Mouse (Mus musculus) MEL (cell line): ENCODE measurements around the gene Ptgis. TPM values are rescaled to one million over a fixed set of nuclear protein-coding genes. Genes with fewer than 3 reads are reported as not detected.

Experiments used
- DNase-seq: peaks from one replicate; pipeline ENCODE4 v3.0.0; 2011; ENCODE audit warnings: low read depth, low spot score
- H3K27ac ChIP-seq: 2 replicates; pipeline ENCODE4 v1.5.1; 2012; ENCODE audit warnings: low read depth, mild to moderate bottlenecking, control low read depth, low read length, moderate library complexity; ENCODE audit not compliant: control insufficient read depth
- H3K27me3 ChIP-seq, 2 experiments: fragments of 150-350 bp in 1 of 2; sonication (generic) in 1 of 2; 2 replicates each; pipeline ENCODE4 v1.6.1; 2012; ENCODE audit warnings: low read length in 2 of 2, mild to moderate bottlenecking in 2 of 2, improper control_type of control experiment in 1 of 2, moderate library complexity in 1 of 2; ENCODE audit not compliant: insufficient read depth in 2 of 2, control insufficient read depth in 1 of 2
- H3K36me3 ChIP-seq, 2 experiments: 2 replicates each; pipeline ENCODE4 v1.6.1; 2012 to 2014; ENCODE audit warnings: low read length in 2 of 2, improper control_type of control experiment in 1 of 2, inconsistent platforms in 1 of 2, mild to moderate bottlenecking in 1 of 2; ENCODE audit not compliant: insufficient read depth in 2 of 2, control insufficient read depth in 1 of 2
- H3K4me1 ChIP-seq, 2 experiments: fragments of 150-350 bp in 1 of 2; sonication (generic) in 1 of 2; 2 replicates each; pipeline ENCODE4 v1.6.1; 2012; ENCODE audit warnings: low read length in 2 of 2, improper control_type of control experiment in 1 of 2, mild to moderate bottlenecking in 1 of 2; ENCODE audit not compliant: insufficient read depth in 2 of 2, control insufficient read depth in 1 of 2
- H3K4me3 ChIP-seq, 2 experiments: fragments of 150-350 bp in 1 of 2; sonication (generic) in 1 of 2; 2 replicates each; pipeline ENCODE4 v1.5.1; 2012; ENCODE audit warnings: low read depth in 2 of 2, low read length in 2 of 2, mild to moderate bottlenecking in 2 of 2, moderate library complexity in 2 of 2, control low read depth in 1 of 2, improper control_type of control experiment in 1 of 2; ENCODE audit not compliant: control insufficient read depth in 1 of 2, insufficient read depth in 1 of 2
- H3K79me2 ChIP-seq: 2 replicates; pipeline ENCODE4 v1.6.1; 2012; ENCODE audit warnings: mild to moderate bottlenecking, low read length, moderate library complexity; ENCODE audit not compliant: control insufficient read depth, poor library complexity, insufficient read depth
- H3K9ac ChIP-seq: 2 replicates; pipeline ENCODE4 v1.6.1; 2012; ENCODE audit warnings: low read depth, mild to moderate bottlenecking, control low read depth, low read length, moderate library complexity; ENCODE audit not compliant: control insufficient read depth, poor library complexity, severe bottlenecking
- H3K9me3 ChIP-seq: fragments of 150-350 bp; sonication (generic); replicated peaks from 2 replicates; pipeline ENCODE4 v1.6.1; 2012; ENCODE audit warnings: mild to moderate bottlenecking, low read length, improper control_type of control experiment, moderate library complexity; ENCODE audit not compliant: insufficient read depth
- BHLHE40 ChIP-seq: IDR thresholded peaks from 2 replicates; pipeline ENCODE4 v1.6.1; 2012; ENCODE audit warnings: low read depth, mild to moderate bottlenecking, inconsistent platforms, low read length, improper control_type of control experiment, borderline replicate concordance
- CHD1 ChIP-seq: IDR thresholded peaks from 2 replicates; pipeline ENCODE4 v1.6.1; 2012; ENCODE audit warnings: low read depth, mild to moderate bottlenecking, inconsistent platforms, low read length, improper control_type of control experiment
- E2F4 ChIP-seq: IDR thresholded peaks from 2 replicates; pipeline ENCODE4 v1.6.1; 2011; ENCODE audit warnings: low read depth, low read length, improper control_type of control experiment, borderline replicate concordance
- ELF1 ChIP-seq: IDR thresholded peaks from 2 replicates; pipeline ENCODE4 v1.6.1; 2014; ENCODE audit warnings: low read depth, mild to moderate bottlenecking, inconsistent platforms, low read length, improper control_type of control experiment, moderate library complexity
- HCFC1 ChIP-seq: IDR thresholded peaks from 2 replicates; pipeline ENCODE4 v1.6.1; 2012; ENCODE audit warnings: low read depth, mild to moderate bottlenecking, inconsistent platforms, low read length, improper control_type of control experiment, moderate library complexity
- JUND ChIP-seq: IDR thresholded peaks from 2 replicates; pipeline ENCODE4 v1.6.1; 2011; ENCODE audit warnings: low read depth, mild to moderate bottlenecking, improper control_type of control experiment, low read length
- KAT2A ChIP-seq: conservative IDR thresholded peaks from 2 replicates; pipeline ENCODE4 v1.6.1; 2012; ENCODE audit warnings: low read depth, low read length, improper control_type of control experiment, inconsistent platforms
- MAX ChIP-seq: IDR thresholded peaks from 2 replicates; pipeline ENCODE4 v1.6.1; 2011; ENCODE audit warnings: low read length, improper control_type of control experiment
- MAZ ChIP-seq: IDR thresholded peaks from 2 replicates; pipeline ENCODE4 v1.6.1; 2012; ENCODE audit warnings: low read depth, mild to moderate bottlenecking, inconsistent platforms, low read length, improper control_type of control experiment
- MEF2A ChIP-seq: IDR thresholded peaks from 2 replicates; pipeline ENCODE4 v1.6.1; 2014; ENCODE audit warnings: low read depth, mild to moderate bottlenecking, inconsistent platforms, low read length, improper control_type of control experiment; ENCODE audit not compliant: poor library complexity, insufficient replicate concordance, severe bottlenecking; ENCODE audit errors: extremely low read depth
- MXI1 ChIP-seq: IDR thresholded peaks from 2 replicates; pipeline ENCODE4 v1.6.1; 2011; ENCODE audit warnings: mild to moderate bottlenecking, low read depth, low read length, improper control_type of control experiment
- MYC ChIP-seq: IDR thresholded peaks from 2 replicates; pipeline ENCODE4 v1.6.1; 2011; ENCODE audit warnings: low read depth, mild to moderate bottlenecking, low read length, improper control_type of control experiment, moderate library complexity
- NELFE ChIP-seq: IDR thresholded peaks from 2 replicates; pipeline ENCODE4 v1.6.1; 2011; ENCODE audit warnings: low read depth, low read length, improper control_type of control experiment
- POLR2A ChIP-seq, 2 experiments: IDR thresholded peaks; 2 replicates each; pipeline ENCODE4 v1.6.1; 2011 to 2012; ENCODE audit warnings: low read length in 2 of 2, mild to moderate bottlenecking in 2 of 2, control low read depth in 1 of 2, improper control_type of control experiment in 1 of 2, low read depth in 1 of 2, moderate library complexity in 1 of 2; ENCODE audit not compliant: control insufficient read depth in 1 of 2, insufficient read depth in 1 of 2, poor library complexity in 1 of 2
- POLR2AphosphoS5 ChIP-seq: IDR thresholded peaks from 2 replicates; pipeline ENCODE4 v1.6.1; 2012; ENCODE audit warnings: low read depth, borderline replicate concordance, mild to moderate bottlenecking, inconsistent platforms, low read length, moderate library complexity, mixed read lengths
- RAD21 ChIP-seq: IDR thresholded peaks from 2 replicates; pipeline ENCODE4 v1.6.1; 2011; ENCODE audit warnings: mild to moderate bottlenecking, low read depth, low read length, improper control_type of control experiment
- SMC3 ChIP-seq: IDR thresholded peaks from 2 replicates; pipeline ENCODE4 v1.6.1; 2011; ENCODE audit warnings: low read depth, low read length, improper control_type of control experiment
- TAL1 ChIP-seq: IDR thresholded peaks from 2 replicates; pipeline ENCODE4 v1.6.1; 2012; ENCODE audit warnings: mild to moderate bottlenecking, inconsistent platforms, low read length, moderate library complexity, mixed read lengths
- TCF12 ChIP-seq: IDR thresholded peaks from 2 replicates; pipeline ENCODE4 v1.6.1; 2014; ENCODE audit warnings: low read depth, mild to moderate bottlenecking, inconsistent platforms, low read length, improper control_type of control experiment, moderate library complexity
- ZC3H11A ChIP-seq: IDR thresholded peaks from 2 replicates; pipeline ENCODE4 v1.6.1; 2012; ENCODE audit warnings: low read depth, mild to moderate bottlenecking, inconsistent platforms, low read length, improper control_type of control experiment
- ZKSCAN1 ChIP-seq: IDR thresholded peaks from 2 replicates; pipeline ENCODE4 v1.6.1; 2012; ENCODE audit warnings: low read depth, mild to moderate bottlenecking, inconsistent platforms, low read length, improper control_type of control experiment, moderate library complexity
- polyA plus RNA-seq, 2 experiments: library from polyadenylated mRNA; stranded (reverse) in 1 of 2; unstranded in 1 of 2; fragments of >175 nt in 1 of 2; fragments of >200 nt in 1 of 2; gene quantifications; 2 replicates each; pipeline versions ENCODE4 v1.2.1 to v1.2.4; 2012; ENCODE audit warnings: low replicate concordance in 2 of 2, low read depth in 1 of 2; ENCODE audit not compliant: insufficient read length in 2 of 2, insufficient read depth in 1 of 2, missing spikeins in 1 of 2
- total RNA-seq: library from RNA; depleted of rRNA; stranded (reverse); fragments of 300-350 nt; gene quantifications from 2 replicates; pipeline ENCODE4 v1.2.3, GENCODE M21; 2012

Ptgis gene
- total and polyA plus RNA-seq, 3 experiments: 7.3 to 12.7 TPM; not detected in 1

DNA sequence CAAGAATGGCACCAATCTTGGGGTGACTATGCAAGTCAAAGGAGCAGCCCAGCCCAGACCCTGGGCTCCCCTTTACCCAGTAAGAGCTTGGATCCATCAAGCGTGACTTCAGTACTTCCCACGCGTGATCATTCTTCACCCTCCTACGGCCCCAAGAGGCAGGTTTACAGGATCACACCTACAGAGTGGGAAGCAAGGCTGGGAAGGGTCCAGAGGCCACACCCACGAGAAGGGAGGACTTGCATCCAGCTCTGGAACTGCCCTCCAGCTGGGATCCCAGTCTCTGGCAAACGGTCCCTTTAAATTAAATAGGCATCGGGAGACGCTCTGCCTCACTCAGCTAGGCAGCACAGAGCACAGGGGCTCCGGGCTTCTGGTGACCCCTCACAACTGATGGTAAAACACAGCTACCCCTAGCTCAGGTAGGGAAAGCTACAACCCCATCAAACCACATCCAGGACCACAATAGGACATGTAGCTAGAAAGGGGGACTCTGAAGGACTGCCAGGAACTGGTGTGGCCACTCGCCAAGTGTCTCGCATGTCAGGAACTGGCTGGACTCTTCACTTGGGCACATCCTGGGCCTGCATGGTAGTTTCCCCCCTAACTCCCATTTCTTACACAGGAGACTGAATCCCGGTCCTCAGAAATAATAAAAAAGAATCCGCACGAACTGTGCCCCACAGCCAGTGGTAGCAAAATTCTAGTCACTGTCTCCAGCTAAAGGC, 58.6 kb downstream of the Ptgis start:
- H3K4me1 ChIP-seq: peaks cover 0 to 8% of the 10 kb centered on the region in 2 experiments; a peak in 1 of 4 replicates
- H3K27me3 ChIP-seq: no peaks in the 10 kb centered on the region
- no peak for DNase-seq
- TF ChIP-seq E2F4 (no peak), POLR2AphosphoS5 (no peak), ZKSCAN1 (no peak), ELF1 (no peak), SMC3 (no peak), ZC3H11A (no peak), MAX (no peak), BHLHE40 (no peak), MEF2A (no peak), MYC (no peak), MXI1 (no peak), KAT2A (no peak)
- H3K9me3 ChIP-seq: no peaks in the 10 kb centered on the region
- H3K9ac ChIP-seq: no peak overlapping the region
- peaks cover 0 to 3% of the 10 kb centered on the region in 2 experiments; a peak in 2 of 4 replicates for H3K36me3 ChIP-seq
- H3K27ac ChIP-seq: no peak overlapping the region
- H3K4me3 ChIP-seq: no peak overlapping the region
- H3K79me2 ChIP-seq: no peaks in the 10 kb centered on the region

DNA sequence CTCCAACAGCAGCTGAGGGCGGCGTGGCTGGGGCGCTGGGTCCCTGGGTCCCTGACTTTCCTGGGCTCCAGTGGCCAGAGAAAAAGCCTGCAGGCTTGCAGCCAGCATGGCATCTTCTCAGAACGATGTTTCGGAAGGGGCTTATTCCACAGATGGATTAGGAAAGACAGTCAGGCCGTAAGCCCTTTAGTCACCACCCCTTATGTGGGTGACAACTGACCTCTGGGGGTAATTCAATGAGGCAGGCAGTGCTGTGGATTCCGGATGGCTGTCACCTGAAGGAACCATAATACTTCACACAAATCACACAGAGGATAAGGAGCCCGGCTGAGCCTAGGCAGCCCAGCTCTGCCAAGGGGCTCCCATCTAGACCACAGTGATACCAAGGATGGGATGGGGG, 59.3 kb downstream of the Ptgis start:
- Histone ChIP-seq H3K4me3 (no peak overlapping the region), H3K79me2 (no peaks in the 10 kb centered on the region), H3K4me1 (peaks cover 0 to 10% of the 10 kb centered on the region in 2 experiments; a peak in 1 of 4 replicates), H3K27ac (no peak overlapping the region), H3K9me3 (no peaks in the 10 kb centered on the region)
- TF ChIP-seq ZKSCAN1 (no peak), MEF2A (no peak), NELFE (no peak), POLR2AphosphoS5 (no peak), TCF12 (no peak), TAL1 (no peak), MAZ (no peak), CHD1 (no peak), JUND (no peak), POLR2A (IDR thresholded peaks at IDR 0.05; ENCODE audit: control insufficient read depth in 1 of 2, insufficient read depth in 1 of 2, low read depth in 1 of 2, low read length in 2 of 2, poor library complexity in 1 of 2) (no peak), MYC (no peak), RAD21 (no peak), HCFC1 (no peak)
- TF ChIP-seq, all 39 proteins: peak for 0
- H3K27me3 ChIP-seq: no peaks in the 10 kb centered on the region
- no peak overlapping the region for H3K9ac ChIP-seq
- no peak for DNase-seq
- peaks cover 0 to 3% of the 10 kb centered on the region in 2 experiments; a peak in 2 of 4 replicates for H3K36me3 ChIP-seq
